Mouse (Mus musculus) sigmoid colon, adult 10 weeks (tissue): ENCODE results near the gene Prkrip1. TPM values are rescaled to one million over a fixed set of nuclear protein-coding genes. Genes with fewer than 3 reads are reported as not detected.

ENCODE experiments used
- polyA plus RNA-seq: library from polyadenylated mRNA; stranded (reverse); fragments of 350-450 nt; fragmentation: Illumina TruSeq; extraction: RNeasy Lipid Tissue Mini Kit (QIAGEN cat#74804); gene quantifications from one replicate; pipeline ENCODE4 v1.2.3, GENCODE M21; 2014; ENCODE audit warnings: low read depth, low replicate concordance

Gene Prkrip1
- 28.2 TPM for polyA plus RNA-seq

GRCm38 (mm10) chr5:136198474-136199391 lies at the start of gene Prkrip1:
Prkrip1 (minus strand) TSS chr5:136198963.

DNA sequence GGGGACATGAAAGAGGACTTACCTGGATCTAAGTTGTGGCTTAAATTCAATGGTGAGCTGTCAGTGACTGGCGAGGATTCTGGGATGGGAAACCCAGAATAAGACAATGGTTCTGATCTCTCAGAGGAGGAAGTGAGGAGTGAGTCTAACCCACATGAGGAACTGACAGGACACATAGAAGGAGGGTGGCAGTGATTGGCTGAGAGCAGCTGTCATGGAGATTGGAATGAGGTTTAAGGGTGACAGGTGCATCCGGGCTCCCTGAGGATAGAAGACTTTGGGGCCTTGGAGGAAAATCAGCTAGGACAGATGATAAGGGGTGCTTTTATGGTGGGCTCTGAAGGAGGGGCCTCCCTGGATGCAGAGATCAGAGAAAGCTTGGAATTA lies 47.7 kb upstream of the Prkrip1 start, which contains the start of gene Sh2b2:
Gene Sh2b2 (minus strand): TSS at position 105 of the 387 bp plus-strand sequence.

GRCm38 (mm10) chr5:136170512-136171362 lies 28.0 kb downstream of the Prkrip1 start, which contains the start of gene Orai2:
Orai2 (minus strand) TSS chr5:136170713.

GRCm38 (mm10) chr5:136135571-136136291 lies 63.0 kb downstream of the Prkrip1 start, which contains the start of the genes Lrwd1 and Alkbh4:
Lrwd1 (minus strand) TSS chr5:136136074.
Alkbh4 (plus strand) TSS chr5:136136146.

Other genes starting within 250 kb of the Prkrip1 start
- gene Ssc4d, start 224.4 kb downstream of the Prkrip1 start, polyA plus RNA-seq = 1.7 TPM
- not detected for gene Zp3, start 218.9 kb downstream of the Prkrip1 start, polyA plus RNA-seq
- gene Dtx2, start 204.2 kb downstream of the Prkrip1 start, polyA plus RNA-seq = 0.16 TPM
- 0.38 TPM for gene Upk3b, start 160.5 kb downstream of the Prkrip1 start, polyA plus RNA-seq
- not detected for gene Upk3bl, start 144.5 kb downstream of the Prkrip1 start, polyA plus RNA-seq
- gene Rasa4, start 115.0 kb downstream of the Prkrip1 start, polyA plus RNA-seq = 3.8 TPM
- 3.4 TPM for gene Polr2j, start 82.3 kb downstream of the Prkrip1 start, polyA plus RNA-seq
- 0.88 TPM for gene Lrwd1, start 62.9 kb downstream of the Prkrip1 start, polyA plus RNA-seq
- 0.41 TPM for gene Alkbh4, start 62.8 kb downstream of the Prkrip1 start, polyA plus RNA-seq
- gene Orai2, start 28.2 kb downstream of the Prkrip1 start, polyA plus RNA-seq = 4.1 TPM
- gene Sh2b2, start 47.6 kb upstream of the Prkrip1 start, polyA plus RNA-seq = not detected